Mouse (Mus musculus): ENCODE measurements around the gene Fitm1.

Gene Fitm1

GRCm38 (mm10) chr14:55598521-55599390, 23.3 kb downstream of the Fitm1 start:
- DNase-seq = no peak

GRCm38 (mm10) chr14:55603271-55603632, 27.8 kb downstream of the Fitm1 start, which contains the start of gene Irf9:
Gene Irf9 (plus strand): TSS chr14:55603571.
- DNase-seq = no peak

GRCm38 (mm10) chr14:55603633-55604576, 28.5 kb downstream of the Fitm1 start:
- DNase-seq = peak; percentile 79

GRCm38 (mm10) chr14:55604823-55605222, 29.4 kb downstream of the Fitm1 start:
- DNase-seq = no peak

GRCm38 (mm10) chr14:55605743-55606459, 30.5 kb downstream of the Fitm1 start:
- DNase-seq = no peak

- no peak for DNase-seq
Observed at GRCm38 (mm10) chr14:55608339-55608738, 32.9 kb downstream of the Fitm1 start.

- DNase-seq = no peak
Observed at GRCm38 (mm10) chr14:55613346-55613745, 37.9 kb downstream of the Fitm1 start.

GRCm38 (mm10) chr14:55614565-55615178, 39.3 kb downstream of the Fitm1 start:
- no peak for DNase-seq

- no peak for DNase-seq
Observed at GRCm38 (mm10) chr14:55615876-55616275, 40.5 kb downstream of the Fitm1 start.

GRCm38 (mm10) chr14:55616844-55617243, 41.4 kb downstream of the Fitm1 start:
- no peak for DNase-seq

- DNase-seq = peak; percentile 63
Observed at GRCm38 (mm10) chr14:55617822-55618221, 42.4 kb downstream of the Fitm1 start, which contains the start of gene Rec8. Gene Rec8 (plus strand): TSS chr14:55618037.

- DNase-seq = peak; percentile 26
Observed at GRCm38 (mm10) chr14:55618486-55619195, 43.2 kb downstream of the Fitm1 start.

Data from cerebellum, adult 11 months (tissue).